Mouse (Mus musculus) midbrain, embryonic 11.5 days (tissue): ENCODE measurements at regions not wholly inside any gene's neighbourhood (a gene's known extent, or its start where the extent isn't known, plus 50 kb on each side); places are given as distances from the start of the nearest gene placed in this dataset.
A peak's percentile ranks its signal among the peaks of the same experiment; 100 is the strongest.

Source experiments
- ATAC-seq: fragments of 200-750 bp; cut with Nextera tagmentation; 2 replicates; pipeline ENCODE4 v1.8.0; 2017; ENCODE audit warnings: moderate TSS enrichment, moderate library complexity; ENCODE audit not compliant: low FRiP score
- DNase-seq: peaks from one replicate; pipeline ENCODE4 v3.0.0; 2015; ENCODE audit warnings: low spot score; ENCODE audit errors: missing footprints
- H3K27ac ChIP-seq: fragments of 300-500 bp; sonication (generic); 2 replicates; pipeline ENCODE4 v1.5.1; 2014; ENCODE audit warnings: low read depth, low read length
- H3K27me3 ChIP-seq: fragments of 300-500 bp; sonication (generic); 2 replicates; pipeline ENCODE4 v1.6.1; 2014; ENCODE audit warnings: mild to moderate bottlenecking, low read length, moderate library complexity, mixed read lengths; ENCODE audit not compliant: control insufficient read depth, insufficient read depth
- H3K36me3 ChIP-seq: fragments of 300-500 bp; sonication (generic); 2 replicates; pipeline ENCODE4 v1.6.1; 2014; ENCODE audit warnings: mild to moderate bottlenecking, low read length, moderate library complexity, mixed read lengths; ENCODE audit not compliant: control insufficient read depth, insufficient read depth
- H3K4me1 ChIP-seq: fragments of 300-500 bp; sonication (generic); 2 replicates; pipeline ENCODE4 v1.6.1; 2014; ENCODE audit warnings: low read length; ENCODE audit not compliant: control insufficient read depth, insufficient read depth
- H3K4me2 ChIP-seq: fragments of 300-500 bp; sonication (generic); 2 replicates; pipeline ENCODE4 v1.6.1; 2014; ENCODE audit warnings: mild to moderate bottlenecking, moderate library complexity
- H3K4me3 ChIP-seq: fragments of 300-500 bp; sonication (generic); 2 replicates; pipeline ENCODE4 v1.5.1; 2014; ENCODE audit warnings: low read depth, low read length
- H3K9ac ChIP-seq: fragments of 300-500 bp; sonication (generic); 2 replicates; pipeline ENCODE4 v1.6.1; 2014; ENCODE audit warnings: low read length
- H3K9me3 ChIP-seq: fragments of 300-500 bp; sonication (generic); 2 replicates; pipeline ENCODE4 v1.6.1; 2016; ENCODE audit warnings: low read length; ENCODE audit not compliant: control insufficient read depth
- WGBS: fragments of 180-500 bp; shearing (Covaris S2); extraction: QIAGEN DNeasy Blood & Tissue Kit; methylation state at CpG from one replicate; pipeline ENCODE4 v1.1.7; 2014; 5-methylcytosine and 5-hydroxymethylcytosine counted together

DNA sequence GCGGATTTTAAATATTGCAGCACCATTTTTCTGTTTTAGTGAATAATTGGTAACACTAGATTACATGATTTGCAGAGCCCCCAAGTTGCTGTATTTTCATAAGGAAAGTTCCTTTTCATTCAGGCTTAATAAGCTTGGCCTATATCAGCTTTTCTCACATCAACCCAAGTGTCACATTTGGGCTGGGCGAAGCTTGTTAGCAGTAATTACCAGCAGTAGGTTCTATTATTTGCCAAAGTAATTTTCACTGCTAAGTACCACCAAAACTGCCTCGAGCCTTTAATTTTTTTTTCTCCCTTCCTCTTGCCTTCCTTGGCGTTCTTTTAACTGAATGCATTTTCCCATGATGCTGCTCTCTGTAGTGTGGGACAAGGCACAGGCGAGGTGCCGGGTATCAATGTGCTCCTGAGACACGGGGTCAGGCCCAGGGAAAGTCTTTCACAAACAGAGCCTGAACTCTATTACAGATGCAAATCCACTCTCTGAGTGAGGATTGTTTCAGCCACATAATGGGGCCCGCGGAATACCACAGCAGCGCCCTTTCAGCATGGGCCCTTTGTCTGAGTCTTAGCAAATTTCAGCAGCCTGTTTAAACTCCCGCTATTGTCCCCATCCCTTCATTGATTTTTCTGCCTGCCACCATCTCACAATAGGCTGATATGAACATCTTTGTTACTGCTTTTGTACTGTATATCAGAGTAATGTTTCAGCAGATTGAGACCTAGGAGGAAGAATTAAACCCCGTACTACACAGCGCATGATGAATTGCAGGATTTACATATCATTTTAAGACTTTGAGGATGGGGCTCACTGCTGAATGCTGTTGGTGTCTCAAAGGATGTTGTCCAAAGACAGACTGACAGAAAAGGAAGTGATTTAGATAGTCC, 205.1 kb upstream of the Epha3 start:
- Histone ChIP-seq H3K36me3 (no peaks in the 10 kb centered on the region), H3K27me3 (peaks cover 20% of the 10 kb centered on the region), H3K9me3 (no peaks in the 10 kb centered on the region), H3K9ac (no peak overlapping the region), H3K4me3 (no peak overlapping the region), H3K4me1 (peaks cover 9% of the 10 kb centered on the region; the same call in 1 of the 2 replicates), H3K27ac (no peak overlapping the region; the same call in 1 of the 2 replicates), H3K4me2 (no peak overlapping the region)
- WGBS: 10% methylated on average over 13 of the region's 13 CpGs
- ATAC-seq (peak; percentile 98), DNase-seq (peak; percentile 94)

- no peak overlapping the region for H3K27ac ChIP-seq
- H3K9me3 ChIP-seq: no peaks in the 10 kb centered on the region
- H3K4me3 ChIP-seq: no peak overlapping the region
- 54% methylated on average over 4 of the region's 4 CpGs for WGBS
- DNase-seq (peak; percentile 84), ATAC-seq (no peak)
- H3K9ac ChIP-seq: no peak overlapping the region
- peaks cover 6% of the 10 kb centered on the region for H3K27me3 ChIP-seq
- no peak overlapping the region for H3K4me2 ChIP-seq
- no peaks in the 10 kb centered on the region for H3K4me1 ChIP-seq
- no peaks in the 10 kb centered on the region for H3K36me3 ChIP-seq
These were observed 198.6 kb upstream of the Epha3 start for GRCm38 (mm10) chr16:64062584-64062983.

GRCm38 (mm10) chr16:64058712-64059111, 194.7 kb upstream of the Epha3 start:
- Histone ChIP-seq H3K4me2 (no peak overlapping the region), H3K9ac (no peak overlapping the region), H3K36me3 (no peaks in the 10 kb centered on the region), H3K4me3 (no peak overlapping the region), H3K27me3 (no peaks in the 10 kb centered on the region; the same call in 1 of the 2 replicates), H3K27ac (no peak overlapping the region), H3K4me1 (no peaks in the 10 kb centered on the region), H3K9me3 (no peaks in the 10 kb centered on the region)
- WGBS: 33% methylated on average over 8 of the region's 8 CpGs
- DNase-seq: peak; percentile 81
- ATAC-seq: peak; percentile 52; the same call in 1 of the 2 replicates

DNA sequence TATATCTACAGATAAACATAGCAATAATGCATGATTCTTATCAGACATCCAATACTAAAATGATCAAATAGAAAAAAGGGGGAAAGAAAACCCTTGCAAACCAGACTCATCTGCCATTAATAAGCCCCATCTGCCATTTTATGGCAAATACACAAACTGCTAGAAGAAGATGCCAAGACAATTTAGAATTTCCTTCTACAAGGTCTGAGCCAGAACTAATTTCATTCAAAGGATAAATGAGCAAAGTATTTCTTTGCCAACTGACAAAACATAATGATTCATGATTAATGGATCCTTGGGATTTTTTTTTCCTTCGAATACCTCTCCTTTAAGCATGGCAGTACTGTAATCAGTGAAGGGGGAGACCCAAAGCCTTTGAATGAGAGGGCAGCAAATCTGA, 190.4 kb upstream of the Epha3 start:
- H3K4me1 ChIP-seq: no peaks in the 10 kb centered on the region
- no peak for DNase-seq
- H3K4me2 ChIP-seq: no peak overlapping the region
- ATAC-seq: no peak
- H3K36me3 ChIP-seq: no peaks in the 10 kb centered on the region
- no peak overlapping the region for H3K9ac ChIP-seq
- no peak overlapping the region for H3K27ac ChIP-seq
- H3K4me3 ChIP-seq: no peak overlapping the region
- 89% methylated on average over 1 of the region's 1 CpGs for WGBS
- no peaks in the 10 kb centered on the region for H3K27me3 ChIP-seq
- H3K9me3 ChIP-seq: no peaks in the 10 kb centered on the region

- no peaks in the 10 kb centered on the region for H3K9me3 ChIP-seq
- DNase-seq: peak; percentile 60
- H3K36me3 ChIP-seq: no peaks in the 10 kb centered on the region
- ATAC-seq: no peak
- H3K27ac ChIP-seq: no peak overlapping the region
- H3K9ac ChIP-seq: no peak overlapping the region
- no peak overlapping the region for H3K4me2 ChIP-seq
- no peaks in the 10 kb centered on the region for H3K27me3 ChIP-seq
- no peak overlapping the region for H3K4me3 ChIP-seq
- H3K4me1 ChIP-seq: no peaks in the 10 kb centered on the region
- WGBS: 74% methylated on average over 1 of the region's 1 CpGs
These were observed 184.1 kb upstream of the Epha3 start for GRCm38 (mm10) chr16:64048026-64048425.

GRCm38 (mm10) chr16:64033049-64033448, 169.1 kb upstream of the Epha3 start:
- Histone ChIP-seq H3K4me1 (no peaks in the 10 kb centered on the region), H3K9ac (no peak overlapping the region), H3K36me3 (no peaks in the 10 kb centered on the region), H3K27ac (no peak overlapping the region), H3K27me3 (no peaks in the 10 kb centered on the region; the same call in 1 of the 2 replicates), H3K4me2 (no peak overlapping the region), H3K9me3 (no peaks in the 10 kb centered on the region), H3K4me3 (no peak overlapping the region)
- ATAC-seq (no peak), DNase-seq (no peak)
- WGBS: 90% methylated on average over 10 of the region's 10 CpGs

GRCm38 (mm10) chr16:64023981-64024380, 160.0 kb upstream of the Epha3 start:
- Histone ChIP-seq H3K9ac (no peak overlapping the region), H3K27me3 (peaks cover 11% of the 10 kb centered on the region), H3K36me3 (no peaks in the 10 kb centered on the region), H3K4me3 (no peak overlapping the region), H3K27ac (no peak overlapping the region), H3K9me3 (no peaks in the 10 kb centered on the region), H3K4me2 (no peak overlapping the region), H3K4me1 (no peaks in the 10 kb centered on the region)
- ATAC-seq: peak; percentile 73
- DNase-seq: peak; percentile 85

DNA sequence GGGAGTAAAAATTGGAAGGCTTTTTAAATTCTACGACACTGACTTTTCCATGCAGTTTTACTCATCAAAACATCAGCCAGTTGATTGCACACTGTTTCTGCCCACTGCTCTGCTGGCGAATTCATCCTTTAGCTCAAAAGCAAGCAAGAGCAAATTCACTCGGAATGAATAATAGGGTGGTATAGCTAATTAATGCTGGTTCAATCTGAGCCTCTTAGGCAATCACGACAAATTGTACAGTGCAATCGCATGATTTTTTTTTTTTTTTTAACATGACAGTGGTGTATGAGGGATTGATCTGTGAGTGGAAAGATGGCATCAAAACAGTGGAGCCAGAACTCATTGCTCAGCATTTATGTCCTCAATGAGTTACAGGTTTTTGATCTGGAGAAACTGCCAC, 136.9 kb upstream of the Epha3 start:
- no peak overlapping the region for H3K27ac ChIP-seq
- H3K27me3 ChIP-seq: no peaks in the 10 kb centered on the region
- 85% methylated on average over 5 of the region's 5 CpGs for WGBS
- H3K4me3 ChIP-seq: no peak overlapping the region
- ATAC-seq (no peak), DNase-seq (no peak)
- no peak overlapping the region for H3K4me2 ChIP-seq
- H3K36me3 ChIP-seq: no peaks in the 10 kb centered on the region
- H3K9ac ChIP-seq: no peak overlapping the region
- no peaks in the 10 kb centered on the region for H3K9me3 ChIP-seq
- no peaks in the 10 kb centered on the region for H3K4me1 ChIP-seq

- 87% methylated on average over 2 of the region's 2 CpGs for WGBS
- Histone ChIP-seq H3K9ac (no peak overlapping the region), H3K27ac (no peak overlapping the region), H3K9me3 (no peaks in the 10 kb centered on the region), H3K4me3 (no peak overlapping the region), H3K27me3 (no peaks in the 10 kb centered on the region), H3K4me1 (no peaks in the 10 kb centered on the region), H3K36me3 (no peaks in the 10 kb centered on the region), H3K4me2 (no peak overlapping the region)
- ATAC-seq (no peak), DNase-seq (peak; percentile 45)
These were observed 103.4 kb upstream of the Epha3 start for GRCm38 (mm10) chr16:63967407-63967806.
